Mouse (Mus musculus) heart, adult 2 months (tissue): ENCODE data around the gene Sirt2.

Experiments
- CTCF ChIP-seq: fragments of 200-600 bp; IDR thresholded peaks from 2 replicates; pipeline ENCODE4 v1.8.1; 2022; ENCODE audit warnings: antibody characterized with exemption, mild to moderate bottlenecking, moderate library complexity
- EP300 ChIP-seq: fragments of 200-500 bp; IDR thresholded peaks from 2 replicates; pipeline ENCODE4 v1.6.1; 2011; ENCODE audit warnings: low read depth, low read length, control low read depth; ENCODE audit not compliant: insufficient read depth
- POLR2A ChIP-seq: fragments of 200-500 bp; IDR thresholded peaks from 2 replicates; pipeline ENCODE4 v1.6.1; 2011; ENCODE audit warnings: mild to moderate bottlenecking, low read depth, low read length, control low read depth; ENCODE audit not compliant: insufficient read depth

- TF ChIP-seq POLR2A (no peak), CTCF (no peak), EP300 (no peak)
Measured at GRCm38 (mm10) chr7:28765211-28765610, 1.3 kb upstream of the Sirt2 start.
